In the genomic region with DNA sequence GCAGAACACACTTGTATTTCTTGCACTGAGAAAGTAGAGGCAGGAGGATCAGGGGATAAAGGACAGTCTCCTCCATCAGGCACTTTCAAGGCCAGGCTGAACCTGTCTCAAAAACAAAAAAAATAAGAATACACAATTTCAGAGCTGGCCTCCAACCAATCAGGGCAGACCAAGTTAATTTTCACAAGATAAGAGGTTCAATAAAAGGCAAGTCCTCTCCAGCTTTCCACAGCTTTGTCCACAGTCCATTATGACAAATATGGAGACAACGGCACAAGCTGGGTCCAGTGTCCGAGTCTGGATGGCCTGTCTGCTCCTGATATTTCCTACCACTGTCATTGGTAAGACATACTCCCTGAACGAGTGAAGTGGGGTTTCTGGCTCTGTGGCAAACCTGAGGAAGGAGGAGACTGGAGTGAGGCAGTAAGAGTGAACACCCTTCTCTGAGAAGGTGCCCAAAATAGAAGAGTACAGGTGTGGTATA, we compare ENCODE assay signal across 25 mouse cellular contexts. TPM values are rescaled to one million over a fixed set of nuclear protein-coding genes. Genes with fewer than 3 reads are reported as not detected.
"Had no signal": no experiment of that assay in that cellular context is flagged by ENCODE, and none has a peak within 500 bp of the region (broad histone marks: within the 10 kb centered on the region; RNA-seq: fewer than 3 reads in every experiment).

Gene Ces3a (plus strand): TSS at position 231 of the 484 bp plus-strand sequence.

- H3K9me3 ChIP-seq: midbrain, embryonic 10.5 days; midbrain, embryonic 12.5 days; neural tube, embryonic 13.5 days; neural tube, embryonic 15.5 days had no signal

- H3K4me1 ChIP-seq: midbrain, embryonic 10.5 days; midbrain, embryonic 12.5 days; neural tube, embryonic 13.5 days; neural tube, embryonic 15.5 days had no signal

- H3K27me3 ChIP-seq: midbrain, embryonic 12.5 days; neural tube, embryonic 13.5 days; neural tube, embryonic 15.5 days had no signal

- ATAC-seq: midbrain, embryonic 16.5 days had no signal

- H3K4me2 ChIP-seq: lung, embryonic 14.5 days; midbrain, embryonic 12.5 days; neural tube, embryonic 13.5 days; neural tube, embryonic 15.5 days had no signal

- H3K36me3 ChIP-seq: midbrain, embryonic 10.5 days; midbrain, embryonic 12.5 days; neural tube, embryonic 13.5 days; neural tube, embryonic 15.5 days had no signal

- H3K27ac ChIP-seq: midbrain, embryonic 10.5 days; midbrain, embryonic 12.5 days; neural tube, embryonic 13.5 days; neural tube, embryonic 15.5 days had no signal

- H3K4me3 ChIP-seq: midbrain, embryonic 10.5 days; midbrain, embryonic 12.5 days; myocyte; neural tube, embryonic 13.5 days; neural tube, embryonic 15.5 days had no signal

- H3K9ac ChIP-seq: lung, embryonic 14.5 days; midbrain, embryonic 12.5 days; neural tube, embryonic 13.5 days; neural tube, embryonic 15.5 days had no signal

- DNase-seq: lung, adult 18-20 months; lung, embryonic 14.5 days; lung, postnatal 10 days; lung, postnatal 4 days; midbrain, embryonic 14.5 days; retina, postnatal 1 day; right cerebral cortex, adult 18-20 months; right cerebral cortex, postnatal 25 days; right cerebral cortex, postnatal 4 days; spleen, adult 18-20 months; thymus, adult 18-20 months; thymus, postnatal 14 days; thymus, postnatal 36 days had no signal

RNA-seq across cellular contexts. Expression of gene Ces3a, which starts in this region (rescaled TPM):
- total RNA-seq: megakaryocyte, adult 5-6 weeks; megakaryocyte-erythroid progenitor cell, adult 5-6 weeks had no signal
- polyA plus RNA-seq: lung, embryonic 14.5 days; lung, embryonic 16.5 days; midbrain, embryonic 10.5 days; midbrain, embryonic 12.5 days; midbrain, embryonic 14.5 days; midbrain, embryonic 16.5 days; myocyte; neural tube, embryonic 11.5 days; neural tube, embryonic 13.5 days; neural tube, embryonic 15.5 days; stomach, embryonic 14.5 days; stomach, embryonic 16.5 days had no signal
